Mouse (Mus musculus) left cerebral cortex, adult 2 months (tissue): ENCODE results near the gene Rhob. TPM values are rescaled to one million over a fixed set of nuclear protein-coding genes. Genes with fewer than 3 reads are reported as not detected.

Source experiments
- DNase-seq, 2 experiments: peaks; one replicate each; pipeline ENCODE4 v3.0.0; 2021 to 2022; ENCODE audit warnings: low spot score in 2 of 2, mixed read lengths in 1 of 2; ENCODE audit errors: extremely low spot score in 1 of 2
- H3K27ac ChIP-seq: fragments of 200-600 bp; 2 replicates; pipeline ENCODE4 v1.8.1; 2022
- H3K4me3 ChIP-seq: fragments of 200-600 bp; 2 replicates; pipeline ENCODE4 v1.8.1; 2022
- CTCF ChIP-seq: fragments of 200-600 bp; IDR thresholded peaks from 2 replicates; pipeline ENCODE4 v1.8.1; 2022; ENCODE audit warnings: antibody characterized with exemption, mild to moderate bottlenecking, moderate library complexity
- intact Hi-C: fragments of 180-260 bp; cut with DNase I; formaldehyde crosslinking; loops from one replicate; pipeline ENCODE4 v1.15.1; 2025
- total RNA-seq, 2 experiments: library from RNA; stranded (reverse); gene quantifications; 2 replicates each; pipeline ENCODE4 v1.2.3; 2021

Gene Rhob
- total RNA-seq, 2 experiments from 2014 or later: 283 to 310 TPM

DNA sequence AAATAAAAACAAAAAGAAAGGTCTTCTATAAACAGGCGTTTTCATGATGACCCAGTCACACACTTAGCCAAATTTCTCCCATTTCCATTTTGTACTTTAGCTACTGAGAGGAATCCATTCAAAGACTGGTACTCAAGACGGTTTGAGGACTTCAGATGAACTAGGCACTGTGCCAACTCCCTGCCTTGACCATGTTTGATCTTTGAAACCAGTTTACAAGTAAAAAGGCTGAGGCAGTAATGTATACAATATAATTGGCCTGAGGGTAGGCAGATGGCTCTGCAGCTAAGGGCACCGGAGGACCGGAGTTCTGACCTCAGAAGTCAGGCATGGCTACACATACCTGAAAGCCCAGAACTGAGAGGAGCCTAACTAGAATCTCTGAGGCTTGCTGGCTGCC, 10.7 kb downstream of the Rhob start:
- intact Hi-C loops: no loop called here
- TF ChIP-seq CTCF: no peak
- Histone ChIP-seq H3K4me3 (no peak overlapping the region), H3K27ac (no peak overlapping the region)
- no peak for DNase-seq

DNA sequence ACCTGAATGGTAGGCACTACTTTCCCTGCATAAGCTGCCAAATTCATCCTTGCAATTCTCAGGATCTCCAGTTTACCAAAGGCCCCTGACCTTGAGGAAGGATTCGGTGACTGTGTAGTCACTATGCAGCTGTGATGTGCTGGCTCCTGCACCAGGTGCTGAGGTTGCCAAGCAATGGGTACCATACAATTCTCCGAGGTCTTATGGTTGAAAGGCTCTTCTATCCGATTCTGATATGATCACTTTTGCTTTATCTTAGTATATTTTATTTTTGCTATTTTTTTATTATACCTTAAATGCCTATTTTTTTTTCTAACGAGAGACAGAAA, 11.2 kb downstream of the Rhob start:
- no peak for DNase-seq
- intact Hi-C loops: no loop called here
- Histone ChIP-seq H3K4me3 (no peak overlapping the region), H3K27ac (no peak overlapping the region)
- no peak for TF ChIP-seq CTCF

DNA sequence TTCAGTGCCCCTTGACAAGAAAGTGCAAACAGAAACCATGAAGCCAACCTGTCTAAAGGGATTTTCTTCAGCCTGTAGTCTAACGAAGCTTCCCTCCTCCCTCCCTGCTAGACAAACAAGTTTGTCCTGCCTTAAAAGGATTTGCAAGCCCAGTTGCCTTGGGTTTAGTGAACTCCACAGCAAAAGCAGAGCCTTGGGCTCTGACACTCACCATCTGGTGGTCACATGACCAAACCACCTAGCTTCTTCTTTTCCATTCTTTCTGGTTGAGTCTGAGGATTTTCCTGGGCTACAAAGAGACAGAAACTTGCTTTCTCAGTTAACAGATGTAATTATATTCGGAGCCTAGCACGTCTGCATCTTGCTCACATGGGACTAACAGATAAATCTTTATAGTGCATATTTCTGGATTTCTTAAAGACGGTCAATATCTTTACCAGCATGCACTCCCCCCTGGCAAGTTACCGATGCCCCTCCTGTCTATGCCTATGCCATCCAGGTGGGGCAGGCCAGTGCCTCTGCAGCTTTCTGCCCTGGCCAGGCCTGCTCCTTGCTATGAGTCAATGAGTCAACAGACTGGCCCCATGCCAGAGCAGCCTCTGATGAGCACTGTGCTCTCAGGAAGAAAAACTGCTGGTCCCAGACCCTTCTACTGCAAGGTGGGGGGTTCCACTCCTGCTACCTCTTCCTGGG, 11.7 kb downstream of the Rhob start:
- intact Hi-C loops: no loop called here
- H3K27ac ChIP-seq: no peak overlapping the region
- H3K4me3 ChIP-seq: no peak overlapping the region
- no peak for DNase-seq
- no peak for TF ChIP-seq CTCF

DNA sequence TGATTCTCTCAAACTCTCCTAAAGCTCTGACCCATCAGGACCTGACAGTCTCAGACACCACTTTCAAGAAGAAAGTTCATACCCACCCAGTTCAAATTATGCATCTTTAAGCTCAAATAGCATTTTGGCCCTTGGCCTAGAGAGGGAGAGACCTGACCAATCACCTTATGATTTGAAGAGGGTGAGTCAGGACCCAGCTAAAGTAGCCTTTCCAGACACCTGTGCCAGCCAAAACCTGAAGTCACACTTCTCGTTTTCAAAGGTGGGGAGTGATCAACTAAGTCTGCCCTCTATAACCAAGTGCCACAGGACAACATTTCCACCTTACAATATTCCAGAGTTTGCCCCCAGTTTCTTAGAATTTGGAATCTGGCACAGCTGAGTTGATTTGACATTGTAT, 12.5 kb downstream of the Rhob start:
- intact Hi-C loops: no loop called here
- no peak overlapping the region for H3K27ac ChIP-seq
- no peak for TF ChIP-seq CTCF
- no peak for DNase-seq
- no peak overlapping the region for H3K4me3 ChIP-seq

DNA sequence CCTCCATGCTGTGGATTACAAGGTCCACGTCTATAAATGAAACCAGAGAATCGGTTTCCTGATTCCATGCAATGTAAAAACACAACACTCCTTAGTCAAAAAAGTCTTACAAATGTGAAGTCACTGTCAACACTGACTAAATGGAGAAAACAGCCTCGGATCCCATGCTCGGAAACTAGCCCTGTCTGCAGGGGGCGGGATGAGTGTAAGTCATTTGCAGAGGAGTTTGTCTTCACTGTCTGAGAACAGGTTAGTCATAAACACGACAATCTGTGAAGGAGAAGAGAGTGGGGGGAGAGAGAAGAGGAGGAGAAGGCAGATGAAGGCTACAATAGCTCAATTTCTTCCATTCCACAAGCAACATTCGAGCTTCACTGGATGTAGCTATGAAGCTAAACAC, 14.6 kb downstream of the Rhob start:
- no peak for DNase-seq
- TF ChIP-seq CTCF: no peak
- Histone ChIP-seq H3K27ac (no peak overlapping the region), H3K4me3 (no peak overlapping the region)
- intact Hi-C loops: no loop called here

DNA sequence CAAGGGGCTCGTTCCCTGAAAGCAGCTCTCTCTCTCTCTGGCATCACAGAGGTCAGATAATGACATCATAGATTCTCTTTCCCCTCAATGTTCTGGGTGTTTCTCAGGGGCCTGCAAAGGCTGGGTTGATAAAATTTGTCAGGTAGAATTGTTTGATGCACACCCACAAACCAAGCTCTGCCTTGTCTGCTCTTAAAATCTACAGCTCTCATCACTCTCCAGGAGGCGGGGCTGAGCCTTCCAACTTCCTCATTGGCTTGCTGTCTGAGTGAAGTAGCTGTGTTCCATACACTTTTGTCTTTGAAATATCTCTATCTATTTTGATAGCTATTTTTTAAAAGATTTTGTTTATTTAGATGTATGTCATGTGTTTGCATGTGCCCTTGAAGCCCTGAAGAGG, 17.6 kb downstream of the Rhob start:
- intact Hi-C loops: no loop called here
- no peak for TF ChIP-seq CTCF
- no peak for DNase-seq
- H3K27ac ChIP-seq: no peak overlapping the region
- H3K4me3 ChIP-seq: no peak overlapping the region

DNA sequence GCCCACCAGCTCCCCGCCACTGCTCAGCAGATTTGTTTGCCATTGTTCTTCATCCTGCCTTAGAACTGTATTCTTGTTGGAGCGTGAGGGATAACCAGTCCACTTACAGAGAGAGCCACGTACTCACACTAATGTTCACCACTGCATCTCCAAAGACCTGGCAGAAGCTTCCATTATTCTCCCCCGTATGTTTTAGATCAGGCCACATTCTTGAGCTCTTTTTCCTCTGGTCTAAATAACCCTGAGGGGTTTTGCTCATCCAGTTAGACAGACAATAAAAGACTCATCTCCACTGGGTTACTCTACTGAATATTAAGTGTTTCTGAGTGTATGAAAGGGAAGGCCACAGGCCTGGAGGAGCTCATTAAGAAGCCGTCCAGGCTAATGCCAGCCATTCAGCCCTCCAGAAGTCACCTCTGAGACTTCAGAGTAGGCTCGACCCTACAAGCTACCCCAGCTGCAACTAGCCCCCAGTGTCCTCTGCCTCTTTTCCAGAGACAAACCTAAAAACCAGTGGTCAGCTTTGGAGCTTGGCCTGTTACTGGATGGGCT, 24.9 kb downstream of the Rhob start:
- TF ChIP-seq CTCF: no peak
- no peak overlapping the region for H3K4me3 ChIP-seq
- H3K27ac ChIP-seq: no peak overlapping the region
- intact Hi-C loops: no loop called here
- no peak for DNase-seq

DNA sequence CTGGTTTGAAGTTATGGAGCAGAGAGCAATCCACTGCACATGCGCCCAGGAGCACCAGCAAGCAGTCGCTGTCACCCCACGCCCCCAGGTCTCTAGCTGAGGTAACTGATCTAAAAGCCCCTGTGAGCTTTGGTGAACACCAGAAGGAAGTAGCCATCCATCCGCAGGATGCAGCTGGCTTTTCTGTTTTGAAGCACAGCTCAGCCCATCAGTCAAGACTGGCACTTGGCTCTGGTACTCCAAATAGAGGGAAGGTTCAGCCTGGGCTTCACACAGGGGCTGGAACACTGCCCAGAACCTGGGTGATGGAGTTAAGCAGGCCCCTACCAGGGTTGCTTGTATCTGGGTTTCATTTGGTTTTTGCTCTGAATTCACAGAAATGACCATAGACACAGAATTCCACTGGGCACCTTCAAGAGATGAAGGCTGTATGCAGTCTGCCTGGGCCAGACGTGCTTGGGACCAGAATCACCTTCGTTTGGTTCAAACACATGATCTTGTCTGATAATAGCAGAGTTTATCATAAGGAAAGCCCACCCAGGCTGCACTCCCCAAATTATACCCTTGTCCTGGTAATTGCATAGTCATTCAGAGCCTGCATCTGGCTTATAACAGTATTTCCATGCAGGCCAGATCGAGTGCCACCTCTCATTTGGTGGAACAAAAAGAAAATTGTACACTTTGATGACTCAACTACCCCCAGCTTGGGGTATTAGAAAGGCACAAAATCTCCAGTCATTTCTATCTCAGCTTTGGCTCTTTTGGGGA, 27.0 kb downstream of the Rhob start:
- no peak for TF ChIP-seq CTCF
- H3K4me3 ChIP-seq: no peak overlapping the region
- H3K27ac ChIP-seq: no peak overlapping the region
- DNase-seq: no peak
- intact Hi-C loops: no loop called here

DNA sequence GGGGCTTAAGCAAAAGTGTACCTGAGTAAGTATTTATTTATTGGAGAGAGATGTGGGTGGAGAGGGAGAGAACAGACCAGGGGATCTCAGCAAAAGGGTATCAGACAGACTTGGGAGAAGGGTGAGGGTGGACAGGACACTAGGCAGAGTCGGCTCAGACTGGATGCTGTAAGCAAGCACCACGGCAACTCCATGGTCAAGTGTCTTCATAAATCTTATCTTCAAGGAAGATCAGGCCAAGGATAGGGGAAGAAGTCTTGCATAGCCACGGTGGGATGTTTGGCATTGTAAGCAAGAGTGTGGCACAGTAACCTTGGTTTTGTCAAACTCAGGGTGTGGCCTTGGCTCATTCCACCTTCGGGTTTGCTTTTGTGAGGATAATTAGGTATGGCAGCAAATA, 27.8 kb downstream of the Rhob start:
- Histone ChIP-seq H3K27ac (no peak overlapping the region), H3K4me3 (no peak overlapping the region)
- TF ChIP-seq CTCF: no peak
- DNase-seq: no peak
- intact Hi-C loops: no loop called here

DNA sequence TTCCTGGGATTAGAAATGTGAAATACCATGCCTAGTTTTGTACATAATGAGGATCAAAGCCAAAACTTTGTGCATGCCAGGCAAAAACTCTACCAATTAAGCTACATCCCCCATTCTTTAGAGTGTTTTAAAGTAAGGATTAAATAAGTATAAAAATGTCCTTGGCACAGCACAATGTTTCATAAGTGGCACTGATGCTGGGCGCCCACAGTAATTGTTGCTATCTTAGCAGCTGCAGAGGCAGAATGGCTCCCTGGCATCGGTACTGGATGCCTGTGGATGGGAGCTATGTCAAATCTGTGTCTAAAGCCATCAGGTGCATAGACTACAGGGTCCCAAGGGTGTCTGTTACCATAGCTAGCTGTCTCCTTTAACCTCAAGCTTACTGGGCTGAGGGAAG, 28.8 kb downstream of the Rhob start:
- TF ChIP-seq CTCF: no peak
- Histone ChIP-seq H3K27ac (peak overlapping the region; percentile 46), H3K4me3 (no peak overlapping the region)
- intact Hi-C loops: no loop called here
- peak; percentile 35 to 51 for DNase-seq

DNA sequence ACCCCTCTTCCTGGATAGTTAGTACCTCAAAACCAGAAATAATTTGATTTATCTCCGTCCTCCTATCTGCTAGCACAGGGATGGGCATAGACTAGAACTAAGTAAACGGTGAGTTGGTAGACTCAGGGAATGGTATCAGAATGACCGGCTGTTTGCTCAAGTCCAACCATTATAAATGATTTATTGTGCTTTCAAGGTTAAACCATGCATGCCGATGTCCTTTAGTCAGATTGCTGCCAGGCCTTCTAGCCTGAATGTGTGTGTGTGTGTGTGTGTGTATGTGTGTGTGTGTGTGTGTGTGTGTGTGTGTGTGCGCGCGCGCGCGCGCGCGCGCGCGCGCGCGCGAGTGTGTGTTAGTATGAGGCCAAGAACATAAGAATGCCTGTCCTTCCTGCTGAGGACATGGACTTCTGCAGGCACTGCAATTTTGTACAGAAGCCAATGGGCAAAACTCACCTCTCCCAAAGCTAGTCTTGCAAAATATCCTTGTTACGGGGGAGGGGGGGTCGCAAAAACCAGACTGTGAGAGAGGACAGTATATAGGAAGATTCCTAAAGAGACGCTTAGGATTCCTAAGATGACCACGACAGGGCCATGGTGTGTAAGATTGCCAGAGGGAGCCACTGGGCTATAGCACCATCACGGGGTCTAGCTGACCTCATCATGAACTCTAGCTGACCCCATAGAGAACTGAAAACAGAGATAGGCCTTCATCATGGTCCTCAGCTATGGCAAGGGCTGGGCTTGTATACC, 29.9 kb downstream of the Rhob start:
- H3K4me3 ChIP-seq: no peak overlapping the region
- DNase-seq: no peak
- no peak for TF ChIP-seq CTCF
- intact Hi-C loops: loop anchor here (5.0 kb wide), 1 partner anchor 58 kb away; no protein-coding TSS in a partner anchor
- peak overlapping the region; percentile 53; the same call in 1 of the 2 replicates for H3K27ac ChIP-seq

DNA sequence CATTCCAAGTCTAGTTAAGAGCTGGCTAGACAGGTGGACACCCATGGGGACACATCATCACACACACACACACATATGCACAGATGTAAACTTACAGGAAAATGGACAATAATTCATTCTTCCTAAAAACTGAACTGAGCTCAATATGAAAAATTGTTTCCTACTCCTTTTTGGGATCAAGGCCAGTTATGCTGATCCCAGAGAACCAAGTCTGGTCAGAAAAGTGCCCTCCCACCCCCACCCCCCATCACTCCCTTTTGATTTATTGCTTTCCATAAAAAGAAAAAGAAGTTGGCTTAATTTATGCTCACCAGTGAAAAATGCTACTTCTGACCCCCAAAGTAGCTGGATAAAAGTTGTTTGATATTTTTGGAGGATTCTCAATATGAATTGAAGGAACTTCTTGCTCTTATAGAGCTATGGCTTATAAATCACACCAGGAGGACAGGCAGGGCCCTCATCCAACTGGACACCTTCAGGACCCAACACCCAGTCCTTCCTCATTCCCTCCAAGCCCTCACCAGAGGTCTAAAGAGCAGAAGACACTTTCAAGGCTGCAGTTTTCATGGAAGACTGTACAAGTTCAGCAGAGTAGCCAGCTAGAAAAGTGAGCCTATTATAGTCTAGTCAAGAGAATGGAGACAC, 31.5 kb downstream of the Rhob start:
- intact Hi-C loops: loop anchor here (5.0 kb wide), 1 partner anchor 56 kb away; no protein-coding TSS in a partner anchor
- Histone ChIP-seq H3K4me3 (no peak overlapping the region), H3K27ac (peak overlapping the region; percentile 50; the same call in 1 of the 2 replicates)
- no peak for TF ChIP-seq CTCF
- no peak for DNase-seq
